Mouse (Mus musculus) spleen, adult 2 months (tissue): ENCODE results near the gene Pdgfa.

Experiments used
- CTCF ChIP-seq: fragments of 200-500 bp; IDR thresholded peaks from 2 replicates; pipeline ENCODE4 v1.5.1; 2011; ENCODE audit warnings: mild to moderate bottlenecking, inconsistent platforms; ENCODE audit not compliant: insufficient read depth, insufficient read length, insufficient replicate concordance; ENCODE audit errors: extremely low read depth
- POLR2A ChIP-seq: fragments of 200-500 bp; IDR thresholded peaks from 2 replicates; pipeline ENCODE4 v1.6.1; 2011; ENCODE audit warnings: low read depth, low read length, inconsistent platforms

DNA sequence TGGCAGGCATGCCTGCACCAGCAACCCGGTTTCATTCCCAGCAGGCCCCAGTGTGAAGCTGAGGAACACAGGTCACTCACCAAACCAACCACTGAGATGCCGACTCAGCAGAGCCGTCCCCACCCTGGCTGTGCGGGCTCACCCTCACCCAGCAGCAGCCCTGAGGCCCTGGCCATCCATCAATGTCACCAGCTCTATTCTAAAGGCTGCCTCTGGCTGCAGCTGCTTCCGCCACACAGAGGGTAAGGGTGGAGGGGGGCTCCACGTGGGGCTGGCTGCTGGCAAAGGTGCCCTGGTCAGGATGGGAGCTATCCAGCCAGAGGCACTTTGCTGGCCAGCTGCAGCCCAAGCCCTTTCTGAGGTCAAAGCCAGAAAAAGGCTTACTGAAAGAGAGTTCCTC, 62.6 kb downstream of the Pdgfa start:
- TF ChIP-seq POLR2A: no peak
- TF ChIP-seq CTCF: no peak
